Mouse (Mus musculus) heart, adult 2 months (tissue): ENCODE results near the gene Gm21981. TPM values are rescaled to one million over a fixed set of nuclear protein-coding genes. Genes with fewer than 3 reads are reported as not detected.
"Not testable (repeated sequence)": the region's sequence is repeated elsewhere in the genome, so short reads cannot be mapped to it uniquely, and the experiment has no call there.

Source experiments
- DNase-seq, 2 experiments: peaks; one replicate each; pipeline ENCODE4 v3.0.0; 2021
- H3K27ac ChIP-seq: fragments of 200-600 bp; 2 replicates; pipeline ENCODE4 v1.8.1; 2022
- H3K27me3 ChIP-seq: fragments of 200-500 bp; 2 replicates; pipeline ENCODE4 v1.6.1; 2012; ENCODE audit warnings: mild to moderate bottlenecking, low read length, inconsistent platforms, mixed read lengths; ENCODE audit not compliant: control insufficient read depth, insufficient read depth
- H3K36me3 ChIP-seq: fragments of 200-500 bp; 2 replicates; pipeline ENCODE4 v1.6.1; 2012; ENCODE audit warnings: low read length, inconsistent platforms; ENCODE audit not compliant: control insufficient read depth, insufficient read depth
- H3K4me1 ChIP-seq: fragments of 200-500 bp; 2 replicates; pipeline ENCODE4 v1.6.1; 2011; ENCODE audit warnings: low read length; ENCODE audit not compliant: control insufficient read depth, insufficient read depth
- H3K4me3 ChIP-seq: fragments of 200-600 bp; 2 replicates; pipeline ENCODE4 v1.8.1; 2022
- H3K79me2 ChIP-seq: fragments of 200-500 bp; replicated peaks from 2 replicates; pipeline ENCODE4 v1.6.1; 2012; ENCODE audit warnings: mild to moderate bottlenecking, inconsistent platforms, low read length, moderate library complexity, mixed read lengths; ENCODE audit not compliant: control insufficient read depth, insufficient read depth
- H3K9ac ChIP-seq: fragments of 200-500 bp; 2 replicates; pipeline ENCODE4 v1.6.1; 2012; ENCODE audit warnings: low read depth, mild to moderate bottlenecking, control low read depth, inconsistent platforms, low read length, mixed read lengths
- CTCF ChIP-seq: fragments of 200-600 bp; IDR thresholded peaks from 2 replicates; pipeline ENCODE4 v1.8.1; 2022; ENCODE audit warnings: antibody characterized with exemption, mild to moderate bottlenecking, moderate library complexity
- EP300 ChIP-seq: fragments of 200-500 bp; IDR thresholded peaks from 2 replicates; pipeline ENCODE4 v1.6.1; 2011; ENCODE audit warnings: low read depth, low read length, control low read depth; ENCODE audit not compliant: insufficient read depth
- POLR2A ChIP-seq: fragments of 200-500 bp; IDR thresholded peaks from 2 replicates; pipeline ENCODE4 v1.6.1; 2011; ENCODE audit warnings: mild to moderate bottlenecking, low read depth, low read length, control low read depth; ENCODE audit not compliant: insufficient read depth
- WGBS: fragments of 180-500 bp; shearing (Covaris S2); methylation state at CpG from one replicate; pipeline ENCODE4 v1.1.7; 2018; 5-methylcytosine and 5-hydroxymethylcytosine counted together
- intact Hi-C: fragments of 180-260 bp; cut with DNase I; formaldehyde crosslinking; loops from one replicate; pipeline ENCODE4 v1.15.1; 2025
- polyA plus RNA-seq: library from polyadenylated mRNA; depleted of rRNA; stranded (reverse); fragments of >200 nt; gene quantifications from 2 replicates; pipeline ENCODE4 v1.2.3, GENCODE M21; 2012
- total RNA-seq, 2 experiments: library from RNA; stranded (reverse); gene quantifications; 2 replicates each; pipeline ENCODE4 v1.2.3; 2021

Gm21981 gene
- total and polyA plus RNA-seq, 3 experiments, result 0.78 to 1.2 (median 0.89) TPM

GRCm38 (mm10) chr17:47669166-47669565 is 25.1 kb downstream of the Gm21981 start:
- intact Hi-C loops, result no loop called here
- Histone ChIP-seq H3K9ac (no peak overlapping the region), H3K79me2 (no peaks in the 10 kb centered on the region), H3K27me3 (no peaks in the 10 kb centered on the region), H3K27ac (no peak overlapping the region), H3K4me1 (no peaks in the 10 kb centered on the region; the same call in 1 of the 2 replicates), H3K4me3 (no peak overlapping the region), H3K36me3 (no peaks in the 10 kb centered on the region)
- TF ChIP-seq CTCF (no peak), EP300 (no peak), POLR2A (no peak)
- no peak for DNase-seq
- 82% methylated on average over 4 of the region's 4 CpGs for WGBS

GRCm38 (mm10) chr17:47664474-47664873 is 29.8 kb downstream of the Gm21981 start:
- H3K9ac ChIP-seq, result no peak overlapping the region
- no peaks in the 10 kb centered on the region for H3K36me3 ChIP-seq
- no peaks in the 10 kb centered on the region for H3K79me2 ChIP-seq
- 71% methylated on average over 7 of the region's 7 CpGs for WGBS
- TF ChIP-seq CTCF (no peak), POLR2A (no peak), EP300 (no peak)
- DNase-seq, result no peak
- intact Hi-C loops, result no loop called here
- no peak overlapping the region for H3K4me3 ChIP-seq
- no peak overlapping the region for H3K27ac ChIP-seq
- no peaks in the 10 kb centered on the region for H3K4me1 ChIP-seq
- no peaks in the 10 kb centered on the region for H3K27me3 ChIP-seq

GRCm38 (mm10) chr17:47663009-47663713 is 31.1 kb downstream of the Gm21981 start:
- H3K36me3 ChIP-seq, result no peaks in the 10 kb centered on the region
- intact Hi-C loops, result no loop called here

GRCm38 (mm10) chr17:47658741-47659243 is 35.5 kb downstream of the Gm21981 start:
- WGBS, result 69% methylated on average over 3 of the region's 3 CpGs
- H3K27me3 ChIP-seq, result no peaks in the 10 kb centered on the region
- H3K36me3 ChIP-seq, result no peaks in the 10 kb centered on the region
- no peak overlapping the region for H3K9ac ChIP-seq
- H3K4me3 ChIP-seq, result no peak overlapping the region
- intact Hi-C loops, result no loop called here
- no peak for DNase-seq
- H3K27ac ChIP-seq, result no peak overlapping the region
- TF ChIP-seq CTCF (no peak), POLR2A (no peak), EP300 (no peak)
- no peaks in the 10 kb centered on the region for H3K4me1 ChIP-seq
- H3K79me2 ChIP-seq, result no peaks in the 10 kb centered on the region

More at GRCm38 (mm10) chr17:47663009-47663713, 31.1 kb downstream of the Gm21981 start:
- Histone ChIP-seq H3K27ac (no peak overlapping the region), H3K4me1 (no peaks in the 10 kb centered on the region), H3K4me3 (no peak overlapping the region), H3K27me3 (no peaks in the 10 kb centered on the region), H3K9ac (no peak overlapping the region), H3K79me2 (no peaks in the 10 kb centered on the region)
- no peak for DNase-seq
- TF ChIP-seq POLR2A (no peak), CTCF (no peak), EP300 (no peak)
- 79% methylated on average over 9 of the region's 9 CpGs for WGBS

- no peaks in the 10 kb centered on the region for H3K79me2 ChIP-seq
- no peaks in the 10 kb centered on the region for H3K27me3 ChIP-seq
- intact Hi-C loops, result no loop called here
- 65% methylated on average over 4 of the region's 4 CpGs for WGBS
- no peaks in the 10 kb centered on the region for H3K4me1 ChIP-seq
- H3K9ac ChIP-seq, result no peak overlapping the region
- no peak for DNase-seq
- H3K4me3 ChIP-seq, result no peak overlapping the region
- TF ChIP-seq CTCF (no peak), POLR2A (no peak)
- H3K36me3 ChIP-seq, result no peaks in the 10 kb centered on the region
- H3K27ac ChIP-seq, result no peak overlapping the region
Measured at GRCm38 (mm10) chr17:47657901-47658300, 36.4 kb downstream of the Gm21981 start.

- 83% methylated on average over 5 of the region's 5 CpGs for WGBS
- no peaks in the 10 kb centered on the region for H3K4me1 ChIP-seq
- no peaks in the 10 kb centered on the region for H3K27me3 ChIP-seq
- no peak overlapping the region for H3K9ac ChIP-seq
- no peak for DNase-seq
- no peak overlapping the region for H3K4me3 ChIP-seq
- TF ChIP-seq EP300 (no peak), CTCF (no peak), POLR2A (no peak)
- H3K36me3 ChIP-seq, result no peaks in the 10 kb centered on the region
- H3K79me2 ChIP-seq, result no peaks in the 10 kb centered on the region
- intact Hi-C loops, result no loop called here
- H3K27ac ChIP-seq, result no peak overlapping the region
Measured at GRCm38 (mm10) chr17:47655697-47656096, 38.6 kb downstream of the Gm21981 start.

GRCm38 (mm10) chr17:47654346-47654745 is 39.9 kb downstream of the Gm21981 start:
- H3K79me2 ChIP-seq, H3K9ac ChIP-seq, H3K27ac ChIP-seq, H3K36me3 ChIP-seq, H3K4me3 ChIP-seq, H3K27me3 ChIP-seq, H3K4me1 ChIP-seq, DNase-seq, intact Hi-C loops: not testable (repeated sequence)
- WGBS, result 97% methylated on average over 8 of the region's 8 CpGs
